Mouse (Mus musculus): ENCODE data around the gene Evl. TPM values are rescaled to one million over a fixed set of nuclear protein-coding genes. Genes with fewer than 3 reads are reported as not detected.

Gene Evl
- total and polyA plus RNA-seq, 2 experiments from 2014 or later, result 178 to 231 TPM

- Histone ChIP-seq H3K9me3 (ENCODE audit: low read length) (no peaks in the 10 kb centered on the region), H3K27me3 (ENCODE audit: insufficient read depth, low read length) (no peaks in the 10 kb centered on the region), H3K4me2 (ENCODE audit: low read depth, low read length) (no peak overlapping the region), H3K27ac (no peak overlapping the region), H3K36me3 (ENCODE audit: insufficient read depth, low read length) (no peaks in the 10 kb centered on the region), H3K9ac (replicated peaks; ENCODE audit: low read length) (no peak overlapping the region), H3K4me3 (ENCODE audit: low read length) (no peak overlapping the region), H3K4me1 (ENCODE audit: insufficient read depth, low read length) (peaks cover 13% of the 10 kb centered on the region)
- DNase-seq (ENCODE audit: low spot score) (no peak), ATAC-seq (no peak)
- TF ChIP-seq CTCF (IDR thresholded peaks at IDR 0.05; ENCODE audit: low read depth), result no peak
- 44% methylated on average over 6 of the region's 6 CpGs for WGBS
Observed at GRCm38 (mm10) chr12:108553079-108553478, 1.4 kb upstream of the Evl start.

GRCm38 (mm10) chr12:108554861-108555556 is 489 bp downstream of the Evl start:
- DNase-seq (ENCODE audit: low spot score), result peak; percentile 51
- peak overlapping the region; percentile 97 for H3K9ac ChIP-seq (replicated peaks; ENCODE audit: low read length)
- ATAC-seq, result peak; percentile 82
- H3K4me2 ChIP-seq (ENCODE audit: low read depth, low read length), result peak overlapping the region; percentile 77
- peak overlapping the region; percentile 96 for H3K4me3 ChIP-seq (ENCODE audit: low read length)
- H3K27me3 ChIP-seq (ENCODE audit: insufficient read depth, low read length), result no peaks in the 10 kb centered on the region
- peaks cover 13% of the 10 kb centered on the region for H3K4me1 ChIP-seq (ENCODE audit: insufficient read depth, low read length)
- H3K36me3 ChIP-seq (ENCODE audit: insufficient read depth, low read length), result no peaks in the 10 kb centered on the region
- peak overlapping the region; percentile 92 for H3K27ac ChIP-seq
- TF ChIP-seq CTCF (IDR thresholded peaks at IDR 0.05; ENCODE audit: low read depth), result no peak
- no peaks in the 10 kb centered on the region for H3K9me3 ChIP-seq (ENCODE audit: low read length)
- WGBS, result under 1% methylated on average over 65 of the region's 100 CpGs

GRCm38 (mm10) chr12:108558194-108558593 is 3.7 kb downstream of the Evl start:
- no peaks in the 10 kb centered on the region for H3K27me3 ChIP-seq (ENCODE audit: insufficient read depth, low read length)
- H3K9ac ChIP-seq (replicated peaks; ENCODE audit: low read length), result no peak overlapping the region
- no peaks in the 10 kb centered on the region for H3K36me3 ChIP-seq (ENCODE audit: insufficient read depth, low read length)
- no peak overlapping the region for H3K4me3 ChIP-seq (ENCODE audit: low read length)
- DNase-seq (ENCODE audit: low spot score), result no peak
- peak; percentile 48 for TF ChIP-seq CTCF (IDR thresholded peaks at IDR 0.05; ENCODE audit: low read depth)
- H3K4me2 ChIP-seq (ENCODE audit: low read depth, low read length), result peak overlapping the region; percentile 77; the same call in 1 of the 2 replicates
- no peak overlapping the region for H3K27ac ChIP-seq
- peaks cover 13% of the 10 kb centered on the region for H3K4me1 ChIP-seq (ENCODE audit: insufficient read depth, low read length)
- no peaks in the 10 kb centered on the region for H3K9me3 ChIP-seq (ENCODE audit: low read length)
- ATAC-seq, result no peak

DNA sequence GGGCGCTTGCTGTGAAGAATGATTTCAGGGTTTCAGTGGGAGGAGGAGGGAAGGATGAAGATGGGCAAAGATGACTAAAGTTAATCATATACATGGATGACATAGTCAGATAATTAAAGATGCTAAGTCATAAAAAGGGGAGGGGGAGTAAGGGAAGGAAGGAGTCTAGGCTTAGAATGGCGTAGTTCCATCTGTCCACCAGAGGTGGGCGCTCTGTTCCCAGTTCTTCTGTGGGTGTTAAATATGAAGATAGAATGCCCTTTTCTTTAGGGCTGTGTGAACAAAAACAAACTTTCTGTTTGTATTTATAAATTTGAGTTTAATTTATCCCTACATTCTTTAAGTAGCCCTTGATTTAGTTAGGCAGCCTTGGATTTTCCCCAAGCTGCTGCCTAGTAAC is 8.7 kb downstream of the Evl start:
- WGBS, result 75% methylated on average over 3 of the region's 3 CpGs
- no peak for ATAC-seq
- no peaks in the 10 kb centered on the region for H3K27me3 ChIP-seq (ENCODE audit: insufficient read depth, low read length)
- H3K9ac ChIP-seq (replicated peaks; ENCODE audit: low read length), result no peak overlapping the region
- no peaks in the 10 kb centered on the region for H3K9me3 ChIP-seq (ENCODE audit: low read length)
- no peaks in the 10 kb centered on the region for H3K36me3 ChIP-seq (ENCODE audit: insufficient read depth, low read length)
- peak; percentile 71 for TF ChIP-seq CTCF (IDR thresholded peaks at IDR 0.05; ENCODE audit: low read depth)
- peak; percentile 56 for DNase-seq (ENCODE audit: low spot score)
- H3K4me1 ChIP-seq (ENCODE audit: insufficient read depth, low read length), result no peaks in the 10 kb centered on the region
- H3K27ac ChIP-seq, result no peak overlapping the region
- no peak overlapping the region for H3K4me3 ChIP-seq (ENCODE audit: low read length)
- H3K4me2 ChIP-seq (ENCODE audit: low read depth, low read length), result no peak overlapping the region

- H3K27ac ChIP-seq, result no peak overlapping the region
- H3K9ac ChIP-seq (replicated peaks; ENCODE audit: low read length), result no peak overlapping the region
- DNase-seq (ENCODE audit: low spot score) (peak; percentile 46), ATAC-seq (peak; percentile 58)
- H3K36me3 ChIP-seq (ENCODE audit: insufficient read depth, low read length), result no peaks in the 10 kb centered on the region
- WGBS, result 23% methylated on average over 12 of the region's 12 CpGs
- no peaks in the 10 kb centered on the region for H3K9me3 ChIP-seq (ENCODE audit: low read length)
- no peaks in the 10 kb centered on the region for H3K4me1 ChIP-seq (ENCODE audit: insufficient read depth, low read length)
- H3K4me3 ChIP-seq (ENCODE audit: low read length), result no peak overlapping the region
- H3K27me3 ChIP-seq (ENCODE audit: insufficient read depth, low read length), result no peaks in the 10 kb centered on the region
- TF ChIP-seq CTCF (IDR thresholded peaks at IDR 0.05; ENCODE audit: low read depth), result no peak
- no peak overlapping the region for H3K4me2 ChIP-seq (ENCODE audit: low read depth, low read length)
Observed at GRCm38 (mm10) chr12:108564910-108565506, 10.5 kb downstream of the Evl start.

- 81% methylated on average over 7 of the region's 7 CpGs for WGBS
- no peak overlapping the region for H3K4me2 ChIP-seq (ENCODE audit: low read depth, low read length)
- no peak overlapping the region for H3K27ac ChIP-seq
- ATAC-seq, result no peak
- no peak for DNase-seq (ENCODE audit: low spot score)
- H3K4me1 ChIP-seq (ENCODE audit: insufficient read depth, low read length), result no peaks in the 10 kb centered on the region
- TF ChIP-seq CTCF (IDR thresholded peaks at IDR 0.05; ENCODE audit: low read depth), result no peak
- peaks cover under 1% of the 10 kb centered on the region; the same call in 1 of the 2 replicates for H3K36me3 ChIP-seq (ENCODE audit: insufficient read depth, low read length)
- H3K27me3 ChIP-seq (ENCODE audit: insufficient read depth, low read length), result no peaks in the 10 kb centered on the region
- H3K9ac ChIP-seq (replicated peaks; ENCODE audit: low read length), result no peak overlapping the region
- H3K4me3 ChIP-seq (ENCODE audit: low read length), result no peak overlapping the region
- H3K9me3 ChIP-seq (ENCODE audit: low read length), result no peaks in the 10 kb centered on the region
Observed at GRCm38 (mm10) chr12:108579156-108579871, 24.8 kb downstream of the Evl start.

All from hindbrain, postnatal 0 days (tissue).